Mouse (Mus musculus) c-Kit-positive CD71-positive TER-119-negative erythroid progenitor cells, embryonic 14.5 days (primary cell): Measurements from ENCODE around the gene Als2.

Experiments used
- DNase-seq: peaks from one replicate; pipeline ENCODE4 v3.0.0-alpha.2; 2013; ENCODE audit warnings: low read depth

The Als2 gene

GRCm38 (mm10) chr1:59212076-59212779, 24.8 kb downstream of the Als2 start:
- no peak for DNase-seq

GRCm38 (mm10) chr1:59211651-59212050, 25.4 kb downstream of the Als2 start:
- no peak for DNase-seq

- DNase-seq, result no peak
These were observed 28.7 kb downstream of the Als2 start for GRCm38 (mm10) chr1:59208331-59208730.

- DNase-seq, result no peak
These were observed 32.5 kb downstream of the Als2 start for GRCm38 (mm10) chr1:59204489-59204888.

- no peak for DNase-seq
These were observed 34.7 kb downstream of the Als2 start for GRCm38 (mm10) chr1:59202367-59202766.

GRCm38 (mm10) chr1:59201561-59201960, 35.5 kb downstream of the Als2 start:
- no peak for DNase-seq

- no peak for DNase-seq
These were observed 36.1 kb downstream of the Als2 start for GRCm38 (mm10) chr1:59200960-59201359.

GRCm38 (mm10) chr1:59194979-59195378, 42.1 kb downstream of the Als2 start:
- DNase-seq, result no peak

- no peak for DNase-seq
These were observed 49.2 kb downstream of the Als2 start for GRCm38 (mm10) chr1:59187786-59188185.

- DNase-seq, result no peak
These were observed 50.7 kb downstream of the Als2 start for GRCm38 (mm10) chr1:59186317-59186716.

GRCm38 (mm10) chr1:59185410-59185809, 51.6 kb downstream of the Als2 start:
- no peak for DNase-seq

GRCm38 (mm10) chr1:59183045-59183444, 54.0 kb downstream of the Als2 start:
- peak; percentile 27 for DNase-seq

GRCm38 (mm10) chr1:59182373-59182772, 54.7 kb downstream of the Als2 start:
- DNase-seq, result no peak

- no peak for DNase-seq
These were observed 57.0 kb downstream of the Als2 start for GRCm38 (mm10) chr1:59180003-59180402.

- DNase-seq, result no peak
These were observed 58.6 kb downstream of the Als2 start for GRCm38 (mm10) chr1:59178401-59178800.

GRCm38 (mm10) chr1:59174514-59175373, 62.3 kb downstream of the Als2 start:
- no peak for DNase-seq

- no peak for DNase-seq
These were observed 64.0 kb downstream of the Als2 start for GRCm38 (mm10) chr1:59173023-59173422.

GRCm38 (mm10) chr1:59171875-59172274, 65.2 kb downstream of the Als2 start:
- DNase-seq, result no peak

GRCm38 (mm10) chr1:59170290-59170689, 66.7 kb downstream of the Als2 start:
- DNase-seq, result no peak

GRCm38 (mm10) chr1:59169586-59169985, 67.4 kb downstream of the Als2 start:
- DNase-seq, result no peak

GRCm38 (mm10) chr1:59168556-59168955, 68.5 kb downstream of the Als2 start:
- DNase-seq, result no peak

GRCm38 (mm10) chr1:59167654-59168425, 69.2 kb downstream of the Als2 start:
- no peak for DNase-seq
